Mouse (Mus musculus): ENCODE measurements around the gene Hjurp.

DNA sequence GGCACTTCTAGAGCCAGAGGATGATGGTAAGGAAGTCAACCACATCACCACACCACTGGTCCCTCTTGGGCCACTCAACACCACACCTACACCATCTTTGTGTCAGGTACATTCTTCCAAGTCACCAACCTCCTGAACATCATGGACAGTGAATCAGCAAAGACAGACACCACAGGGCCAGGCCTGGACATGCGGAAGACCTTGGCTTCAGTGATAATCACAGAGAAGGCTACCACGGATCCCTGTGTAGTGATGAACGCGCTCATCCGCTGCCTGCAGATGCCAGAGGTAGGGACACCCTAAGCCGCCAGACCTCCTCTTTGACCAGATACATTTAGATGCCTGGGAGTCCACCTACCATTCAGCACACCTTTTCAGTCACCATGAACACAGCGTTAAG is 49.3 kb downstream of the Hjurp start:
- TF ChIP-seq POLR2A (IDR thresholded peaks at IDR 0.05; ENCODE audit: borderline replicate concordance, extremely low read depth, low read depth, low read length): no peak
- no peak for TF ChIP-seq CTCF (IDR thresholded peaks at IDR 0.05; ENCODE audit: insufficient read depth, low read length)
